Mouse (Mus musculus) liver, postnatal 0 days (tissue): ENCODE measurements around the gene Apold1. TPM values are rescaled to one million over a fixed set of nuclear protein-coding genes. Genes with fewer than 3 reads are reported as not detected.

Experiments used
- ATAC-seq: fragments of 200-750 bp; cut with Nextera tagmentation; 2 replicates; pipeline ENCODE4 v1.8.0; 2017; ENCODE audit warnings: mild to moderate bottlenecking, moderate library complexity
- DNase-seq: peaks from one replicate; pipeline ENCODE4 v3.0.0-alpha.2; 2016
- H3K27ac ChIP-seq: fragments of 300-500 bp; sonication (generic); 2 replicates; pipeline ENCODE4 v1.5.1; 2014; ENCODE audit warnings: antibody characterized with exemption, moderate library complexity, mild to moderate bottlenecking, low read depth
- H3K27me3 ChIP-seq: fragments of 300-500 bp; sonication (generic); 2 replicates; pipeline ENCODE4 v1.6.1; 2014; ENCODE audit warnings: low read length, control low read depth, mixed read lengths; ENCODE audit not compliant: insufficient read depth
- H3K36me3 ChIP-seq: fragments of 300-500 bp; sonication (generic); replicated peaks from 2 replicates; pipeline ENCODE4 v1.6.1; 2014; ENCODE audit warnings: mild to moderate bottlenecking, control low read depth, low read length, moderate library complexity, mixed read lengths; ENCODE audit not compliant: insufficient read depth
- H3K4me1 ChIP-seq: fragments of 300-500 bp; sonication (generic); 2 replicates; pipeline ENCODE4 v1.6.1; 2014; ENCODE audit warnings: antibody characterized with exemption, mild to moderate bottlenecking, control low read depth; ENCODE audit not compliant: insufficient read depth
- H3K4me2 ChIP-seq: fragments of 300-500 bp; sonication (generic); 2 replicates; pipeline ENCODE4 v1.6.1; 2014; ENCODE audit warnings: low read depth, mild to moderate bottlenecking, low read length, moderate library complexity, mixed read lengths
- H3K4me3 ChIP-seq: fragments of 300-500 bp; sonication (generic); 2 replicates; pipeline ENCODE4 v1.5.1; 2014; ENCODE audit warnings: low read depth, low read length
- H3K9ac ChIP-seq: fragments of 300-500 bp; sonication (generic); replicated peaks from 2 replicates; pipeline ENCODE4 v1.6.1; 2014; ENCODE audit warnings: mild to moderate bottlenecking, moderate library complexity
- H3K9me3 ChIP-seq: fragments of 300-500 bp; sonication (generic); 2 replicates; pipeline ENCODE4 v1.6.1; 2016; ENCODE audit warnings: mild to moderate bottlenecking, control low read depth, low read length, mixed read lengths
- CTCF ChIP-seq: sonication (generic); IDR thresholded peaks from 2 replicates; pipeline ENCODE4 v1.5.1; 2016; ENCODE audit warnings: antibody characterized with exemption, low read depth
- EP300 ChIP-seq: IDR thresholded peaks from 2 replicates; pipeline ENCODE4 v1.6.1; 2016; ENCODE audit warnings: antibody characterized with exemption, low read depth, mild to moderate bottlenecking
- WGBS: fragments of 180-500 bp; shearing (Covaris S2); extraction: QIAGEN DNeasy Blood & Tissue Kit; methylation state at CpG from one replicate; pipeline ENCODE4 v1.1.7; 2014; ENCODE audit not compliant: insufficient replicate concordance; 5-methylcytosine and 5-hydroxymethylcytosine counted together
- polyA plus RNA-seq: library from polyadenylated mRNA; unstranded; fragments of >200 nt; fragmentation: Nextera tagmentation; extraction: Ambion mirVana; gene quantifications from 2 replicates; pipeline ENCODE4 v1.2.1, GENCODE M21; 2015

Apold1 gene
- polyA plus RNA-seq, 1 experiment from 2014 or later: 2.5 TPM

- DNase-seq: no peak
- ATAC-seq: no peak
Measured at GRCm38 (mm10) chr6:135000272-135000671, 18.8 kb downstream of the Apold1 start.

GRCm38 (mm10) chr6:135001991-135002390 is 20.5 kb downstream of the Apold1 start:
- Histone ChIP-seq H3K9me3 (no peaks in the 10 kb centered on the region), H3K27me3 (no peaks in the 10 kb centered on the region), H3K27ac (no peak overlapping the region), H3K36me3 (no peaks in the 10 kb centered on the region), H3K9ac (no peak overlapping the region), H3K4me3 (no peak overlapping the region), H3K4me1 (0 out of 2 replicates have a peak, but pooled peaks cover 5% of the 10 kb centered on the region), H3K4me2 (no peak overlapping the region)
- no peak for ATAC-seq
- WGBS: 61% methylated on average over 4 of the region's 4 CpGs
- TF ChIP-seq CTCF: no peak
- no peak for TF ChIP-seq EP300
- no peak for DNase-seq

More at GRCm38 (mm10) chr6:135000272-135000671, 18.8 kb downstream of the Apold1 start:
- WGBS: 69% methylated on average over 4 of the region's 4 CpGs
- Histone ChIP-seq H3K4me3 (no peak overlapping the region), H3K4me1 (no peaks in the 10 kb centered on the region), H3K27me3 (no peaks in the 10 kb centered on the region), H3K27ac (no peak overlapping the region), H3K9ac (no peak overlapping the region), H3K36me3 (no peaks in the 10 kb centered on the region), H3K9me3 (no peaks in the 10 kb centered on the region), H3K4me2 (no peak overlapping the region)
- no peak for TF ChIP-seq EP300
- no peak for TF ChIP-seq CTCF

GRCm38 (mm10) chr6:135006372-135006771 is 24.9 kb downstream of the Apold1 start:
- Histone ChIP-seq H3K27ac (no peak overlapping the region), H3K27me3 (no peaks in the 10 kb centered on the region), H3K4me2 (peak overlapping the region; percentile 1; the same call in 1 of the 2 replicates), H3K9ac (no peak overlapping the region), H3K9me3 (no peaks in the 10 kb centered on the region), H3K36me3 (no peaks in the 10 kb centered on the region), H3K4me1 (peaks cover 10% of the 10 kb centered on the region), H3K4me3 (no peak overlapping the region)
- DNase-seq (no peak), ATAC-seq (peak; percentile 51)
- TF ChIP-seq EP300 (0 out of 2 replicates have a peak, but pooled peaks have one; percentile 29), CTCF (no peak)
- WGBS: 41% methylated on average over 4 of the region's 4 CpGs

- peaks cover 21% of the 10 kb centered on the region for H3K36me3 ChIP-seq
- ATAC-seq: peak; percentile 95
- 4% methylated on average over 19 of the region's 19 CpGs for WGBS
- H3K27me3 ChIP-seq: no peaks in the 10 kb centered on the region
- H3K4me2 ChIP-seq: peak within 1 kb of the TSS; percentile 80
- peaks cover 16% of the 10 kb centered on the region for H3K4me1 ChIP-seq
- peak; percentile 100 for TF ChIP-seq CTCF
- no peak; the same call in 1 of the 2 replicates for TF ChIP-seq EP300
- H3K9me3 ChIP-seq: no peaks in the 10 kb centered on the region
- DNase-seq: peak; percentile 97
- no peak within 1 kb of the TSS; the same call in 1 of the 2 replicates for H3K27ac ChIP-seq
- H3K4me3 ChIP-seq: peak within 1 kb of the TSS; percentile 70
- H3K9ac ChIP-seq: peak within 1 kb of the TSS; percentile 74
Measured at GRCm38 (mm10) chr6:135011048-135011733, 29.7 kb downstream of the Apold1 start, which contains the start of gene Ddx47. Gene Ddx47, plus strand, starts transcription at chr6:135011612.

- peak; percentile 49 for ATAC-seq
- Histone ChIP-seq H3K4me3 (peak overlapping the region; percentile 70), H3K4me2 (peak overlapping the region; percentile 80), H3K9me3 (no peaks in the 10 kb centered on the region), H3K27me3 (no peaks in the 10 kb centered on the region), H3K36me3 (peaks cover 27% of the 10 kb centered on the region), H3K4me1 (peaks cover 14% of the 10 kb centered on the region), H3K27ac (no peak overlapping the region; the same call in 1 of the 2 replicates), H3K9ac (peak overlapping the region; percentile 74)
- WGBS: under 1% methylated on average over 14 of the region's 14 CpGs
- TF ChIP-seq CTCF: no peak
- TF ChIP-seq EP300: no peak
- DNase-seq: no peak
Measured at GRCm38 (mm10) chr6:135011734-135012116, 30.2 kb downstream of the Apold1 start.

GRCm38 (mm10) chr6:135017211-135017610 is 35.7 kb downstream of the Apold1 start:
- Histone ChIP-seq H3K27me3 (no peaks in the 10 kb centered on the region), H3K4me1 (peaks cover 5% of the 10 kb centered on the region; the same call in 1 of the 2 replicates), H3K9ac (no peak overlapping the region), H3K4me2 (no peak overlapping the region), H3K4me3 (no peak overlapping the region), H3K27ac (no peak overlapping the region), H3K9me3 (no peaks in the 10 kb centered on the region), H3K36me3 (peaks cover 78% of the 10 kb centered on the region)
- DNase-seq: no peak
- no peak for ATAC-seq
- no peak for TF ChIP-seq CTCF
- no peak for TF ChIP-seq EP300
- 63% methylated on average over 11 of the region's 11 CpGs for WGBS
